Comparison of ENCODE assay signal across 8 mouse cellular contexts in genomic region chr10:125996989-125997388, GRCm38 (mm10). TPM values are rescaled to one million over a fixed set of nuclear protein-coding genes. Genes with fewer than 3 reads are reported as not detected.
A peak's percentile ranks its signal among the peaks of the same experiment; 100 is the strongest.
DNase-seq lines count a peak whose midpoint lies in the region; ATAC-seq lines count a peak whose summit lies in the region.

No protein-coding gene starts in this region.

- 74% methylated on average over 9 of the region's 9 CpGs for WGBS in kidney, embryonic 14.5 days
- 25% methylated on average over 9 of the region's 9 CpGs for WGBS in hindbrain, embryonic 13.5 days
- 12% methylated on average over 9 of the region's 9 CpGs for WGBS in midbrain, embryonic 16.5 days
- WGBS in heart, embryonic 12.5 days = 82% methylated on average over 9 of the region's 9 CpGs

- DNase-seq in kidney, adult 18-20 months = peak; percentile 35
- peak; percentile 4 for DNase-seq in cerebellum, adult 8-10 months
- DNase-seq in ovary, adult 18-20 months (ENCODE audit: low spot score) = no peak

- H3K36me3 ChIP-seq in kidney, embryonic 14.5 days (ENCODE audit: control insufficient read depth, insufficient read depth, low read length) = peaks cover 57% of the 10 kb centered on the region
- H3K36me3 ChIP-seq in hindbrain, embryonic 13.5 days = peaks cover 4% of the 10 kb centered on the region; the same call in 1 of the 2 replicates
- H3K36me3 ChIP-seq in midbrain, embryonic 16.5 days (ENCODE audit: control insufficient read depth, insufficient read depth, low read length) = no peaks in the 10 kb centered on the region
- no peaks in the 10 kb centered on the region for H3K36me3 ChIP-seq in heart, embryonic 12.5 days

- no peak overlapping the region for H3K9ac ChIP-seq in kidney, embryonic 14.5 days (ENCODE audit: low read depth, low read length)
- H3K9ac ChIP-seq in hindbrain, embryonic 13.5 days = no peak overlapping the region
- no peak overlapping the region for H3K9ac ChIP-seq in midbrain, embryonic 16.5 days (ENCODE audit: low read depth, low read length)
- H3K9ac ChIP-seq in heart, embryonic 12.5 days = no peak overlapping the region

- H3K4me2 ChIP-seq in kidney, embryonic 14.5 days (replicated peaks; ENCODE audit: low read depth, low read length) = no peak overlapping the region
- H3K4me2 ChIP-seq in hindbrain, embryonic 13.5 days = no peak overlapping the region
- no peak overlapping the region for H3K4me2 ChIP-seq in midbrain, embryonic 16.5 days (ENCODE audit: low read length)
- H3K4me2 ChIP-seq in heart, embryonic 12.5 days = no peak overlapping the region

- no peak overlapping the region for H3K27ac ChIP-seq in kidney, embryonic 14.5 days (ENCODE audit: low read depth, low read length)
- H3K27ac ChIP-seq in hindbrain, embryonic 13.5 days = no peak overlapping the region
- H3K27ac ChIP-seq in midbrain, embryonic 16.5 days (ENCODE audit: low read length) = no peak overlapping the region
- H3K27ac ChIP-seq in heart, embryonic 12.5 days (ENCODE audit: poor library complexity, severe bottlenecking) = no peak overlapping the region

- H3K4me1 ChIP-seq in kidney, embryonic 14.5 days (ENCODE audit: control insufficient read depth, insufficient read depth, low read length) = no peaks in the 10 kb centered on the region
- H3K4me1 ChIP-seq in hindbrain, embryonic 13.5 days (replicated peaks) = peaks cover 19% of the 10 kb centered on the region; the same call in 1 of the 2 replicates
- peaks cover 10% of the 10 kb centered on the region for H3K4me1 ChIP-seq in midbrain, embryonic 16.5 days (ENCODE audit: control insufficient read depth, insufficient read depth, low read length)
- no peaks in the 10 kb centered on the region for H3K4me1 ChIP-seq in heart, embryonic 12.5 days (replicated peaks)

- no peaks in the 10 kb centered on the region for H3K9me3 ChIP-seq in kidney, embryonic 14.5 days (ENCODE audit: control insufficient read depth, low read length)
- H3K9me3 ChIP-seq in hindbrain, embryonic 13.5 days = no peaks in the 10 kb centered on the region
- no peaks in the 10 kb centered on the region for H3K9me3 ChIP-seq in midbrain, embryonic 16.5 days (replicated peaks; ENCODE audit: control insufficient read depth, low read length, poor library complexity, severe bottlenecking)
- no peaks in the 10 kb centered on the region for H3K9me3 ChIP-seq in heart, embryonic 12.5 days (replicated peaks)

- no peak for ATAC-seq in kidney, embryonic 14.5 days (ENCODE audit: low FRiP score, low TSS enrichment)
- peak; percentile 69 for ATAC-seq in hindbrain, embryonic 13.5 days (ENCODE audit: low FRiP score)
- peak; percentile 79 for ATAC-seq in midbrain, embryonic 16.5 days
- ATAC-seq in monocyte, adult 5-6 weeks (replicated peaks; ENCODE audit: insufficient number of reproducible peaks, low FRiP score, low TSS enrichment, poor library complexity, severe bottlenecking) = no peak
- no peak for ATAC-seq in heart, embryonic 12.5 days (ENCODE audit: insufficient number of reproducible peaks, low FRiP score)

- H3K27me3 ChIP-seq in kidney, embryonic 14.5 days (ENCODE audit: control insufficient read depth, insufficient read depth, low read length) = no peaks in the 10 kb centered on the region
- no peaks in the 10 kb centered on the region for H3K27me3 ChIP-seq in hindbrain, embryonic 13.5 days
- H3K27me3 ChIP-seq in midbrain, embryonic 16.5 days (ENCODE audit: control insufficient read depth, insufficient read depth, low read depth, low read length) = no peaks in the 10 kb centered on the region
- H3K27me3 ChIP-seq in heart, embryonic 12.5 days (replicated peaks) = no peaks in the 10 kb centered on the region

- H3K4me3 ChIP-seq in kidney, embryonic 14.5 days (ENCODE audit: low read length) = no peak overlapping the region
- no peak overlapping the region for H3K4me3 ChIP-seq in hindbrain, embryonic 13.5 days
- no peak overlapping the region for H3K4me3 ChIP-seq in midbrain, embryonic 16.5 days (ENCODE audit: low read depth, low read length)
- H3K4me3 ChIP-seq in heart, embryonic 12.5 days = no peak overlapping the region

RNA-seq across cellular contexts. Expression of gene Lrig3, which starts 31.0 kb away (rescaled TPM):
- polyA plus RNA-seq in kidney, embryonic 14.5 days (2014; fragmentation: Nextera tagmentation; extraction: Ambion mirVana) = 25.7 and 30.1 TPM in 2 replicates
- polyA plus RNA-seq in hindbrain, embryonic 13.5 days (2015; fragmentation: Nextera tagmentation; extraction: Ambion mirVana) = 5.0 and 5.5 TPM in 2 replicates
- 2.7 and 2.9 TPM in 2 replicates for polyA plus RNA-seq in midbrain, embryonic 16.5 days (2015; fragmentation: Nextera tagmentation; extraction: Ambion mirVana)
- 1.2 to 3.0 TPM (median 2.5 TPM) in 3 replicates for total RNA-seq in monocyte, adult 5-6 weeks (2017)
- polyA plus RNA-seq in heart, embryonic 12.5 days (2016; fragmentation: Nextera tagmentation; extraction: Ambion mirVana) = 1.8 and 2.0 TPM in 2 replicates

Comparison
In these comparisons a context has a peak if more than half of its experiments do, and no peak if none do; other contexts are left out.
1. ATAC-seq: peak in hindbrain, embryonic 13.5 days (single experiment) and midbrain, embryonic 16.5 days (single experiment); none in kidney, embryonic 14.5 days (single experiment), monocyte, adult 5-6 weeks (single experiment) and heart, embryonic 12.5 days (single experiment).